Mouse (Mus musculus) testis, adult 2 months (tissue): Measurements from ENCODE around the gene Smyd2.

Source experiments
- CTCF ChIP-seq: fragments of 200-500 bp; IDR thresholded peaks from 2 replicates; pipeline ENCODE4 v1.5.1; 2012; ENCODE audit warnings: low read depth, mild to moderate bottlenecking, inconsistent platforms, low read length, moderate library complexity; ENCODE audit not compliant: control insufficient read depth, insufficient read depth, insufficient replicate concordance
- POLR2A ChIP-seq: fragments of 200-500 bp; IDR thresholded peaks from 2 replicates; pipeline ENCODE4 v1.6.1; 2012; ENCODE audit warnings: low read depth, mild to moderate bottlenecking, inconsistent platforms, low read length, moderate library complexity; ENCODE audit not compliant: control insufficient read depth

- TF ChIP-seq POLR2A (no peak), CTCF (no peak)
Measured at GRCm38 (mm10) chr1:189863727-189864126, 58.4 kb downstream of the Smyd2 start.
